Mouse (Mus musculus) liver, postnatal 0 days (tissue): Measurements from ENCODE around the gene Ero1l.

ENCODE experiments used
- CTCF ChIP-seq: sonication (generic); IDR thresholded peaks from 2 replicates; pipeline ENCODE4 v1.5.1; 2016; ENCODE audit warnings: antibody characterized with exemption, low read depth
- EP300 ChIP-seq: IDR thresholded peaks from 2 replicates; pipeline ENCODE4 v1.6.1; 2016; ENCODE audit warnings: antibody characterized with exemption, low read depth, mild to moderate bottlenecking

- TF ChIP-seq CTCF (no peak), EP300 (no peak)
Measured at GRCm38 (mm10) chr14:45263831-45264592, 54.6 kb downstream of the Ero1l start.
